Mouse (Mus musculus): ENCODE results near the gene Hyal6. TPM values are rescaled to one million over a fixed set of nuclear protein-coding genes. Genes with fewer than 3 reads are reported as not detected.

Gene Hyal6
- polyA plus RNA-seq, 1 experiment, result not detected

- no peaks in the 10 kb centered on the region for H3K4me1 ChIP-seq (ENCODE audit: control insufficient read depth, insufficient read depth, insufficient read length)
- WGBS, result 32% methylated on average over 13 of the region's 13 CpGs
- no peak overlapping the region for H3K4me3 ChIP-seq (ENCODE audit: extremely low read depth, insufficient read depth, insufficient read length)
- no peak for DNase-seq (ENCODE audit: low read depth in 1 of 2, low spot score in 2 of 2)
- H3K27me3 ChIP-seq (ENCODE audit: control insufficient read depth, insufficient read depth, low read length), result no peaks in the 10 kb centered on the region
- TF ChIP-seq POLR2A (IDR thresholded peaks at IDR 0.05; ENCODE audit: low read depth, low read length) (no peak), CTCF (IDR thresholded peaks at IDR 0.05; ENCODE audit: extremely low read depth, insufficient read depth, insufficient read length, insufficient replicate concordance) (no peak)
- H3K27ac ChIP-seq (ENCODE audit: insufficient read depth, low read length), result no peak overlapping the region
- no peaks in the 10 kb centered on the region for H3K36me3 ChIP-seq (ENCODE audit: control insufficient read depth, insufficient read depth, low read length)
Measured at GRCm38 (mm10) chr6:24721317-24722099, 11.5 kb upstream of the Hyal6 start.

GRCm38 (mm10) chr6:24728130-24728529, 4.9 kb upstream of the Hyal6 start:
- no peak for DNase-seq (ENCODE audit: low read depth in 1 of 2, low spot score in 2 of 2)
- Histone ChIP-seq H3K4me3 (ENCODE audit: extremely low read depth, insufficient read depth, insufficient read length) (no peak overlapping the region), H3K4me1 (ENCODE audit: control insufficient read depth, insufficient read depth, insufficient read length) (no peaks in the 10 kb centered on the region), H3K27me3 (ENCODE audit: control insufficient read depth, insufficient read depth, low read length) (no peaks in the 10 kb centered on the region), H3K27ac (ENCODE audit: insufficient read depth, low read length) (no peak overlapping the region), H3K36me3 (ENCODE audit: control insufficient read depth, insufficient read depth, low read length) (no peaks in the 10 kb centered on the region)
- no peak for TF ChIP-seq POLR2A (IDR thresholded peaks at IDR 0.05; ENCODE audit: low read depth, low read length)
- TF ChIP-seq CTCF (IDR thresholded peaks at IDR 0.05; ENCODE audit: extremely low read depth, insufficient read depth, insufficient read length, insufficient replicate concordance), result no peak
- WGBS, result 35% methylated on average over 1 of the region's 1 CpGs

- DNase-seq (ENCODE audit: low read depth in 1 of 2, low spot score in 2 of 2), result no peak
- H3K27ac ChIP-seq (ENCODE audit: insufficient read depth, low read length), result no peak overlapping the region
- 88% methylated on average over 6 of the region's 6 CpGs for WGBS
- H3K4me1 ChIP-seq (ENCODE audit: control insufficient read depth, insufficient read depth, insufficient read length), result no peaks in the 10 kb centered on the region
- H3K4me3 ChIP-seq (ENCODE audit: extremely low read depth, insufficient read depth, insufficient read length), result no peak overlapping the region
- TF ChIP-seq POLR2A (IDR thresholded peaks at IDR 0.05; ENCODE audit: low read depth, low read length), result no peak
- TF ChIP-seq CTCF (IDR thresholded peaks at IDR 0.05; ENCODE audit: extremely low read depth, insufficient read depth, insufficient read length, insufficient replicate concordance), result no peak
- no peaks in the 10 kb centered on the region for H3K27me3 ChIP-seq (ENCODE audit: control insufficient read depth, insufficient read depth, low read length)
- no peaks in the 10 kb centered on the region for H3K36me3 ChIP-seq (ENCODE audit: control insufficient read depth, insufficient read depth, low read length)
Measured at GRCm38 (mm10) chr6:24734565-24734964, 1.5 kb downstream of the Hyal6 start.

DNA sequence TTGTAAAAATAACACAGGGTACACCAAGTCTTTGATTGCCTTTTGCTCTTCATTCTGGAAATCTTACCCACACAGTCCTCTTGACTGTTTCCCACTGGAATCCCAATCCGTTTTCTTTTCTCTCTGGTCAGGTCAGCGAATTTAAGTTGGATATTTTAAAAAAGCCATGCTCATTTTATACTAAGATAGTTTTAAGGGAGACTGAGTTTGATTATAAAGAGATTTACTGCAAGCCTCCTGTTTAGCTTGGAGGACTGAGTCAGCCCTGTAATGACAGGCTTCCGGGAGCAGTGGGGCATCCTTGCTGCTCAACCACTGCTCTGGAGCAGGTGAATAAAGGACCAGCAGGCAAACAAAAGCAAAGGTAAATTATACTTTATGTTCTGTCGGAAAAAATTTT, 15.0 kb downstream of the Hyal6 start, which contains the start of gene Hyal4:
Hyal4 (plus strand) TSS at position 301 of the 400 bp plus-strand sequence.
- TF ChIP-seq CTCF (IDR thresholded peaks at IDR 0.05; ENCODE audit: extremely low read depth, insufficient read depth, insufficient read length, insufficient replicate concordance), result no peak
- TF ChIP-seq POLR2A (IDR thresholded peaks at IDR 0.05; ENCODE audit: low read depth, low read length), result no peak
- Histone ChIP-seq H3K27ac (ENCODE audit: insufficient read depth, low read length) (no peak within 1 kb of the TSS), H3K36me3 (ENCODE audit: control insufficient read depth, insufficient read depth, low read length) (no peaks in the 10 kb centered on the region), H3K4me1 (ENCODE audit: control insufficient read depth, insufficient read depth, insufficient read length) (no peaks in the 10 kb centered on the region), H3K4me3 (ENCODE audit: extremely low read depth, insufficient read depth, insufficient read length) (no peak within 1 kb of the TSS), H3K27me3 (ENCODE audit: control insufficient read depth, insufficient read depth, low read length) (no peaks in the 10 kb centered on the region)
- 86% methylated on average over 4 of the region's 4 CpGs for WGBS
- DNase-seq (ENCODE audit: low read depth in 1 of 2, low spot score in 2 of 2), result no peak

- TF ChIP-seq POLR2A (IDR thresholded peaks at IDR 0.05; ENCODE audit: low read depth, low read length) (no peak), CTCF (IDR thresholded peaks at IDR 0.05; ENCODE audit: extremely low read depth, insufficient read depth, insufficient read length, insufficient replicate concordance) (no peak)
- Histone ChIP-seq H3K4me3 (ENCODE audit: extremely low read depth, insufficient read depth, insufficient read length) (no peak overlapping the region), H3K4me1 (ENCODE audit: control insufficient read depth, insufficient read depth, insufficient read length) (no peaks in the 10 kb centered on the region), H3K36me3 (ENCODE audit: control insufficient read depth, insufficient read depth, low read length) (no peaks in the 10 kb centered on the region), H3K27me3 (ENCODE audit: control insufficient read depth, insufficient read depth, low read length) (no peaks in the 10 kb centered on the region), H3K27ac (ENCODE audit: insufficient read depth, low read length) (no peak overlapping the region)
- 86% methylated on average over 3 of the region's 3 CpGs for WGBS
- no peak for DNase-seq (ENCODE audit: low read depth in 1 of 2, low spot score in 2 of 2)
Measured at GRCm38 (mm10) chr6:24759281-24759680, 26.2 kb downstream of the Hyal6 start.

DNA sequence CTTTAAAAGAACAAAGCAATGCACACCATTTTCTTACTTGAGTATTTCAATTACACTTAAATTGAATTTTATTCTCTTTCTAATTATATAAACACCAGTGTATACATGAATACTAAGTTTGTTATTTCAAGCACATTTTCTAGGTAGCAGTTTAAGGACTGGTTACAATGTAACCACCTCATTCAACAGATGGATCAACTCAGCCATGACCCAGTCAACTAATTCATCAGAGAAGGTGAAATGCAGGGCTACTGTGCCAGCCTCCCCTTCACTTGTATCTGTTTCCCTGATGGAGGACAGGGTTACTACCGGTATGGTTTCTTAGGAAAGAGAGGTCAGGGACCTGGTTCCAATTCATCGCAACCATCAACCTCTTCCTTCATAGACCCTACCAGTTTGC, 33.2 kb downstream of the Hyal6 start:
- Histone ChIP-seq H3K27ac (ENCODE audit: insufficient read depth, low read length) (no peak overlapping the region), H3K27me3 (ENCODE audit: control insufficient read depth, insufficient read depth, low read length) (no peaks in the 10 kb centered on the region), H3K36me3 (ENCODE audit: control insufficient read depth, insufficient read depth, low read length) (no peaks in the 10 kb centered on the region), H3K4me1 (ENCODE audit: control insufficient read depth, insufficient read depth, insufficient read length) (no peaks in the 10 kb centered on the region), H3K4me3 (ENCODE audit: extremely low read depth, insufficient read depth, insufficient read length) (no peak overlapping the region)
- TF ChIP-seq CTCF (IDR thresholded peaks at IDR 0.05; ENCODE audit: extremely low read depth, insufficient read depth, insufficient read length, insufficient replicate concordance) (no peak), POLR2A (IDR thresholded peaks at IDR 0.05; ENCODE audit: low read depth, low read length) (no peak)
- 84% methylated on average over 2 of the region's 2 CpGs for WGBS
- no peak for DNase-seq (ENCODE audit: low read depth in 1 of 2, low spot score in 2 of 2)

DNA sequence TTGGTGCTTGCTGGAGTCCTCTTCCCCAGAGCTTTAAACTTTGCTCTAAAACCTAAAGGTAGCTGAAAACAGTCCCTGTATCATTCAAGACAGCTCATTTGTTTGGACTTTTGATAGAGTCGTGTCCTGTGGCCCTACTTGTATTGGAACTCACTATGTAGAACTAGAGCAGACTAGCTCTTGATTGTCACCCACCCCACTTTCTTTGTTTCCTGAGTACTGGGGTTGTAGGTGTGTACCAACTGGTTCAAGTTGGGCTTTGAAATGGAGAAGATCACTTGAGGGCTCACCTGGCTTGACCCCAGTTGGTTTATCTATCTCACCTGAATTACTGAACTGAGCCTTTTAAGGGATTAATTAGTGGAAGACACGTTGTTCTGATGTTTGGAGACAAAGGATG, 46.1 kb downstream of the Hyal6 start:
- TF ChIP-seq CTCF (IDR thresholded peaks at IDR 0.05; ENCODE audit: extremely low read depth, insufficient read depth, insufficient read length, insufficient replicate concordance), result no peak
- TF ChIP-seq POLR2A (IDR thresholded peaks at IDR 0.05; ENCODE audit: low read depth, low read length), result no peak
- WGBS, result 60% methylated on average over 2 of the region's 2 CpGs
- Histone ChIP-seq H3K27ac (ENCODE audit: insufficient read depth, low read length) (no peak overlapping the region), H3K27me3 (ENCODE audit: control insufficient read depth, insufficient read depth, low read length) (no peaks in the 10 kb centered on the region), H3K4me3 (ENCODE audit: extremely low read depth, insufficient read depth, insufficient read length) (no peak overlapping the region), H3K36me3 (ENCODE audit: control insufficient read depth, insufficient read depth, low read length) (no peaks in the 10 kb centered on the region), H3K4me1 (ENCODE audit: control insufficient read depth, insufficient read depth, insufficient read length) (no peaks in the 10 kb centered on the region)
- DNase-seq (ENCODE audit: low read depth in 1 of 2, low spot score in 2 of 2), result no peak
